Mouse (Mus musculus): ENCODE measurements around the gene Adam12.

- TF ChIP-seq CTCF (IDR thresholded peaks at IDR 0.05; ENCODE audit: extremely low read depth, insufficient read length, insufficient replicate concordance, low read depth, low read length), result no peak
- no peak for TF ChIP-seq POLR2A (IDR thresholded peaks at IDR 0.05; ENCODE audit: low read depth, low read length)
Measured at GRCm38 (mm10) chr7:134147561-134147960, 84.4 kb downstream of the Adam12 start.
